Comparison of ENCODE assay signal across 1 mouse cellular context in the genomic region with DNA sequence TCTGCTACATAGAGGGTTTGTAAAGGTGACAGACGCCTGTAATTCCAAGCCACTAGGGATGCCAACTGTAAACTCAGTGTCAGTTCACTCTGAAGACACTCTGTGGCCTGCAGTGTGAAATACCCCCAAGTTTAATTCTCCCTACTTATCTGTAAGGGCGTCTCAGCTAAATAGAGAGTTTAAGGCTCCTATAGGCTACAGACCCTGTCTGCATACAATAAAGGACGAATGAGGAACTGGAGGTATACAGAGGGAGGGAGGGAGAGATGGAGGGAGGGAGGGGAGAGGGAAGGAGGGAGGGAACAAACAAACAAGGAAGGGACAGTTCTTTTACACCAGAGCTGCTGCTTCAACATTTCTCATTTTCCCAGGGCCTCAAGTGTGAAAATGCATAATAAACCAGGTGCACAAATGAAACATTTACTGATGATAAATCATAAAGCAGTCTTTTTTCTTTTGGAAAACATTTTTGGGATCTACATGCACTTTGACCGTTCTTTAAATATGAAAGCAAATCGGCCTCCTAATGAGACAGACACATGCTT.
TF ChIP-seq lines count a peak whose summit lies in the region.

No protein-coding gene starts in this region.

TF ChIP-seq in MEL, 35 proteins besides CTCF, POLR2A, EP300 and RAD21 (continued from another document):
- TF ChIP-seq MEF2A (IDR thresholded peaks at IDR 0.05; ENCODE audit: extremely low read depth, insufficient replicate concordance, low read depth, low read length, poor library complexity, severe bottlenecking) (no peak), ZC3H11A (IDR thresholded peaks at IDR 0.05; ENCODE audit: low read depth, low read length) (no peak), NELFE (IDR thresholded peaks at IDR 0.05; ENCODE audit: low read depth, low read length) (peak; percentile 60), HCFC1 (IDR thresholded peaks at IDR 0.05; ENCODE audit: low read depth, low read length) (peak; percentile 63), KAT2A (conservative IDR thresholded peaks at IDR 0.05; ENCODE audit: low read depth, low read length) (no peak), ELF1 (IDR thresholded peaks at IDR 0.05; ENCODE audit: low read depth, low read length) (peak; percentile 59; the same call in 1 of the 2 replicates), MXI1 (IDR thresholded peaks at IDR 0.05; ENCODE audit: low read depth, low read length) (peak; percentile 34; the same call in 1 of the 2 replicates), TBP (IDR thresholded peaks at IDR 0.05; ENCODE audit: low read depth, low read length) (peak; percentile 64), CHD2 (IDR thresholded peaks at IDR 0.05; ENCODE audit: low read length) (peak; percentile 23; the same call in 1 of the 2 replicates), ZMIZ1 (IDR thresholded peaks at IDR 0.05; ENCODE audit: low read depth, low read length) (no peak), GATA1 (IDR thresholded peaks at IDR 0.05; ENCODE audit: low read depth, low read length) (peak; percentile 79)
